Mouse (Mus musculus) mature B cell (primary cell): Measurements from ENCODE around the gene Hist1h2bp.
"Not testable (repeated sequence)": the region's sequence is repeated elsewhere in the genome, so short reads cannot be mapped to it uniquely, and the experiment has no call there.

Source experiments
- in situ Hi-C: fragments of 300-500 bp; cut with MboI; formaldehyde crosslinking; loops from 2 replicates; pipeline ENCODE4 v1.14.3; 2019

The Hist1h2bp gene

GRCm38 (mm10) chr13:21786899-21787629 is at the start of gene Hist1h2bp, which contains the start of gene Hist1h2an:
TSS of gene Hist1h2bp (plus strand) at chr13:21787461.
TSS of gene Hist1h2an (minus strand) at chr13:21787218.
- in situ Hi-C loops: not testable (repeated sequence)

GRCm38 (mm10) chr13:21745006-21745405 is 42.3 kb upstream of the Hist1h2bp start:
- in situ Hi-C loops: loop anchor here (25.0 kb wide), 1 partner anchor 1433 kb away; no protein-coding TSS in a partner anchor

GRCm38 (mm10) chr13:21749387-21750158 is 37.7 kb upstream of the Hist1h2bp start:
- in situ Hi-C loops: loop anchor here (25.0 kb wide), 1 partner anchor 1437 kb away; no protein-coding TSS in a partner anchor

- in situ Hi-C loops: not testable (repeated sequence)
These were observed 36.9 kb upstream of the Hist1h2bp start, which contains the start of gene Hist1h4k for GRCm38 (mm10) chr13:21750159-21751017. TSS of gene Hist1h4k (minus strand) at chr13:21750505.

- in situ Hi-C loops: no loop called here
These were observed 35.8 kb upstream of the Hist1h2bp start for GRCm38 (mm10) chr13:21751417-21751816.

- in situ Hi-C loops: no loop called here
These were observed 35.4 kb upstream of the Hist1h2bp start for GRCm38 (mm10) chr13:21751827-21752226.

GRCm38 (mm10) chr13:21752356-21752755 is 34.9 kb upstream of the Hist1h2bp start:
- in situ Hi-C loops: no loop called here

GRCm38 (mm10) chr13:21753051-21753523 is 34.2 kb upstream of the Hist1h2bp start:
- in situ Hi-C loops: no loop called here

GRCm38 (mm10) chr13:21753524-21754285 is 33.6 kb upstream of the Hist1h2bp start, which contains the start of the genes Hist1h2ak and Hist1h2bn:
TSS of gene Hist1h2ak (minus strand) at chr13:21753827.
TSS of gene Hist1h2bn (plus strand) at chr13:21754123.
- in situ Hi-C loops: not testable (repeated sequence)

GRCm38 (mm10) chr13:21754294-21755001 is 32.8 kb upstream of the Hist1h2bp start:
- in situ Hi-C loops: not testable (repeated sequence)

- in situ Hi-C loops: no loop called here
These were observed 31.6 kb upstream of the Hist1h2bp start for GRCm38 (mm10) chr13:21755707-21756106.

- in situ Hi-C loops: no loop called here
These were observed 8.2 kb upstream of the Hist1h2bp start for GRCm38 (mm10) chr13:21778814-21779766.

- in situ Hi-C loops: no loop called here
These were observed 7.2 kb upstream of the Hist1h2bp start, which contains the start of gene Hist1h1b for GRCm38 (mm10) chr13:21779767-21780731. TSS of gene Hist1h1b (minus strand) at chr13:21780625.

GRCm38 (mm10) chr13:21781021-21781555 is 6.2 kb upstream of the Hist1h2bp start:
- in situ Hi-C loops: no loop called here

- in situ Hi-C loops: no loop called here
These were observed 5.6 kb upstream of the Hist1h2bp start for GRCm38 (mm10) chr13:21781639-21782038.

GRCm38 (mm10) chr13:21782361-21783254 is 4.7 kb upstream of the Hist1h2bp start:
- in situ Hi-C loops: not testable (repeated sequence)
